Mouse (Mus musculus) thymus, postnatal 10 days (tissue): Measurements from ENCODE around the gene Tmprss7.

Source experiments
- DNase-seq, 2 experiments: peaks; one replicate each; pipeline ENCODE4 v3.0.0; 2021; ENCODE audit warnings: low spot score in 2 of 2

The Tmprss7 gene

DNA sequence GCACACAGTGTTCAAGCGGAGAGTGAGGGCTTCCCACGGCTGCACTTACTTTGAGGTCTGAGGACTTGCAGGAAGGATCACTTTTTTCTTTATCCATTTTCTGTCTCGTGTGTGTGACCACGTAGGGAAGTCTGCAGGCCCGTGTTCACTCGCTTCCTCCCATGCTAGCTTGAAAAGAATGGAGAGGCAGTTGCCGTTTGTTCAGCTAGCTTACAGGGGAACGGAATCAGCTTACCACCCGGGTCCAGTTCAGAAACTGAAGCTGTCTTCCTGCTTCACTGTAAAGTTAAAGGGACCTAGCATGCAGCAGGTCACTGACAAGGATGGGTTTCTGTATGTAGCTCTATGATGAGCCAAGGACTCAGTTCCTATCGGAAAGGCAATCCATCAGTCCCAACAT, at the start of gene Tmprss7:
TSS of gene Tmprss7 (minus strand) at position 101 of the 400 bp plus-strand sequence.
- DNase-seq: no peak

DNA sequence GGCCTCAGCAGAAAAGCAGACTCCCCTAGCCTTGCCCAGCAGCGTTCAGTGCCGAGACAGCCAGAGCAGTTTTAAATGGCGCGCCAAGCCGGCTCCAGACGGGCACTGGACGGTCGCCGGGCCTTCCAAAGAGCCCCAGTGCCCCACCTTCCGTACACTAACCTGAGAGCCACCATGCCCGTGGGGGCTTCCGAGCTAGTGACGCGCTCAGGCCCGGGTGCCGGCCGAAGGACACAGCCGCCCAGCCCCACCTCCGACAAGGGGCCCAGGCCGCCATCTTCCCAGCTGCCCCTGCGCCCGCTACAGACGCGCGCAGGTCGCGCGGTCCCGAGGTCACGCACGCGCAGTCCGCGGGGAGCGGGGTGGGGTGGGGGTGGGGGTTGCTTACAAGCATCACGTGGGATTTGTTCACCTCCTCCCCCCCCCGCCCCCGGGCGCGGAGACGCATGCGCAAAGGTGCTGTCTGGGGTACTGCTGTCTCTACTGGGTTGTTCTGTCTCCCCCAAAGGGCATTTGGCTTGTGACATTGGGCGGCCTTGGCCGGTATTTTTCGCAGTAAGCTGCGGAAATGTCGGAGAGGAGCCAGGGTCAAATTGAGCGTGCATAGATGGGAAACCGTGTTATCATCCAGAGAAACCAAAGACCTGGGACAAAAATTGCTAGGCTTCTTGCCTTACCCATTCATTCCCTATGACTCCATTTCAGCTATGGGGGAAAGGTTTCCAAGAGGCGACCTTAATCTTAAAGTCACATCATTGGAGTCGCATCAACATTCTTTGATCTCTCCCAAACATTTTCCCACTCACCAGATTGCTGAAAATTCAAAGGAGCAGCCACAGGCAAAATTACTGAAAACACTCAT, 49.4 kb upstream of the Tmprss7 start, which contains the start of gene Abhd10:
TSS of gene Abhd10 (minus strand) at position 341 of the 862 bp plus-strand sequence.
- DNase-seq: peak; percentile 96 to 97

DNA sequence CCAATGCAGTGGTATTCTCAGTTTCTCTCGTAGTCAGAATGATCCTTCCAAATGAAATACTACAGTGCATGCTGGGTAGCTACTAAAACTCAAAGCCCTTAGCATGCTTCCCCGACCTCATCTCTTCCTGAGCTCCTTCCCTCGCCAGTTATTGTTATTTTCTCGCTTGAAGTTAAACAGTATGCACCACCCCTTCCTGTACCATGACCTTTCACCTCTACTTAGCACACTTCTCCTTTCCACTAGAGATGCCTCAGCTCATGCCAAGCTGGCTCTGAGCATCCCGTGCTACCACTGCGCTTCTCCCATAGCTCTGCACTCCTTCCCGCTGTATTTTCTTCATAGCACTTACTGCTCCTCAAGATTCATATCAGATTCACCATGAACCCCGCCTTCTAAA, 44.4 kb upstream of the Tmprss7 start:
- DNase-seq: no peak

DNA sequence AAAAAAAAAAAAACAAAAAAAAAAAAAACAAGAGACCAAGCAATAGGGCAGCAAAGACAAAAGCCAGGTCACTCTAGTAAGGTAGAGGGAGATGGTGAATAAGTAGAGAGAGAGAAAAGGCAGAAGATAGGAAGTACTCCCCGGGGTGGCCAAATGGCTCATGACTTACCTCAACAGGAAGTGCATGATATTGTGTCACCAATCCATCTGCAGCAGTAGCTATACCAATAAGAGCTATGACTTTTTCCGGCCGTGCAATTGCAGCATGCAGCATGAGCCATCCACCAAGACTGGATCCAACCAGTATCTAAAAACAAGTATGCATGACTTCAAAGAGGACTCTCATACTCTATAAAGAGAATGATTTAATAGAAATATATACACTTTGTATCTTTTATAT, 43.3 kb upstream of the Tmprss7 start:
- DNase-seq: no peak

DNA sequence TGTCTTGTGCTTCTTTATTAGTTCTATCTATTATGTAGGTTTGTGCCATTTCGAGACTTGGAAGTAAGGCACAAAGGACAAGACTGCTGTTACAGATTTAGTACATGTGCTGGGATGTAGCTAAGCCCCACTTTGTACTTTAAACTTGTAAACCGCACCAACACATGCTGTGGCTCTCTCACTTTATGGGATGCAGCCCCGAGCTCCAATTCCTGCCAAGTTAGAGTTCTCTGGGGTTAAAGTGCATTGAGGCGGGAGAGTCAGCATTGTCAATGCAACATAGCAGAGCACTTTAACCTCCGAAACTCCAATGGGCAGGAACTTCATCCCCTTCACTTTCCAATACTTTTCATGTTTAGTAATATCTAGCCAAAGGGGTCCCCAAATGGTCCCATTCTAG, 35.7 kb upstream of the Tmprss7 start:
- no peak for DNase-seq

DNA sequence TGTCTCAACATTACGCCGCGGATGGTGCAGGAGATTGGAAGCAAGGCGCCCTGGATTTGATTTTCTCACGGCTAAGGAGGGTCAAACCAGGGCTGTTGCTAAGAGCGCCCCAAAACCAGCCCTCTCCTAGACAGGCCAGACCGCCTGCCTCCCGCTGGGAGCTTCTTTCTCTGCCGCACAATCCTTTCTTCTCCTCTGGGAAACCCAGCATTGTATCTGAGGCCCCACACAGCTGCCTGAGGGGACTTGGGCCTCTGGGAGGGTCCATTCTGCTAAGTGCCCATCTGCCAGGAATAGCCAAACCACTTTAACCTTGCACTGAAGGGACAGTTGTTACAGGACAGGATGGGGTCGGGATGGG, 31.3 kb upstream of the Tmprss7 start:
- no peak for DNase-seq

DNA sequence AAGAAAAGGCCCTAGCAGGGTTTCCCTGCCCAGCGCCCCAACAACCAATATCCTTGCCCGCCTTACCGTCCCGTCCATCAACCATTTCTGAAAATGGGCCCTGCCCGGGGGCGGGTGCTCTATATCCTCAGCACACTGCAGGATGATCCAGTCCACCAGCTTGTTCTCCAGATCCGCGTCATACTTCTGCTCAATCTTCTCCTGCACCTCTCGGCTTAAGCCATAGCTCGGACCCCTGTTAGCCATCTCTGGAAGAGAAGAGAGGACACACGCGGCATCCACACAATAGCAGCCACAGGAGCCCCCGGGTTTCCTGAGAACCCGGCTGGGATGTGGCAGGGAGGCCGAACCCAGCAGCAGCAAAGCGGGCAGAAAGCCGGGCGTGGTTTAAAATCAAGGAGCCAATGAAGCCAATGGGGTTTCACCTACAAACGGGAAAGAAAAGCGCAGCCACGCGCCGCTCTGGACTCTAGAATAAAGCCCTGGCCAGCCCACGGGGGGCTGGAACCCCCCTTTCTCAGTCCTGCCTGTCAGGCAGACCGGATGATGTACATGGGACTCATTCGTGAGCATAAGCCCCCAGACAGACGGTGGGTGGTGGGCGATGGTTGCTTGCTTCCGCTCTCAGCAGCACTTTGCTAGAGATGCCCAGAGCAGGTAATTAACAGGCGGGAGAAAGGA, 30.7 kb upstream of the Tmprss7 start, which contains the start of gene Tagln3:
TSS of gene Tagln3 (minus strand) at position 548 of the 681 bp plus-strand sequence.
- DNase-seq: no peak

DNA sequence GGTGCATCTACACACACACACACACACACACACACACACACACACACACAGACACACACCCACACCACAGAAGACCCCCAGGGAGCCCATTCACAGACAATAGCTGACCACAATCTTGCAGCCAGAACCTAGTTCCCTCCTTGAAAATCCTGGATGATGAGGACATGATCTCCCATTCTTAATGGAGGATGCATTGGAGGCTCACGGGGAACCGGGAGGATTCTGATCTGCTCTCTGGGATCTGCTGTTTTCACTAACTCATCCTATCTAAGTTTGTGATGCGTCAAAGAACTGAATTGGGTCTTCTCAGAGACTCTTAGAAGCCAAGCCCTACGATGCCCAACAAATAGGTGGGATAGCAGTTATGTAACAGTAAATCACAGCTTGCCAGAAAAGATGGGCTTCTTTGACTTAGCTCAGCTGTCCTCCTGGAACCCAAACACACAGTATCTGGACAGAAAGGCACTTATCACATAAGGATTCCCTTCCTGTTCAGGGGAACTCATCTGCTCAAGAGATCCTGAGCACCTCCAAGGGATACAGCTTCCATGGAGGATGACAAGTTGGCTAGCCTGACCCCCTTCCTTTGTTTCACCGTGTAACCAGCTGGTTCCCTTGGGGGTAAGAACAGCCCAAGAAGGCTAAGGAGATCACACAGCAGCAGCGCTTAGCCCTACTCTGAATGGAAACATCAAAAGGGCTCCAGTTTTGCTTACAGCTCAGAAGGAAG, 29.9 kb upstream of the Tmprss7 start:
- DNase-seq: no peak

DNA sequence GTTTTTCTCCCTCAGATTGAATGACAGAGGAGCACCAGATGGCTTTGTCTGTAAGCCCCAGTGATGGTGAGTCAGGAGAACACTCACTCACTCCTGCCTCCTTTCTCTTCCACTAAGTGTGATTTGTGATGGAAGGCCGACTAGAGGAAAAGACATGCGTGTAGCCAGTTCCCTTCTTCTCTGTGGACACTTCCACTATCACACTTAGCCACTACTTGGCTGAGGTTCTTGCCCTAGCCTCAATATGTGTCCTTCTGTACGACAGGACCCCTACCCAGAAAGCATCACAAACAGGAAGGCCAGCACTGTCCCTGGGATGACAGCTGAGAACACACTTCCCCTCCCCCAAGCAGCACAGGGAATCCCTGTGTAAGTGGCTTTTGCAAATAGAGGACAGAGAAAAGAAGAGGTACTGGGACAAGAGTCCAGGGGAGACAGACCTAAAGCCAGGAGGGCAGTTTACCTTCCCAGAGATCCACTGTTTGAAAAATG, 29.0 kb upstream of the Tmprss7 start:
- no peak for DNase-seq

DNA sequence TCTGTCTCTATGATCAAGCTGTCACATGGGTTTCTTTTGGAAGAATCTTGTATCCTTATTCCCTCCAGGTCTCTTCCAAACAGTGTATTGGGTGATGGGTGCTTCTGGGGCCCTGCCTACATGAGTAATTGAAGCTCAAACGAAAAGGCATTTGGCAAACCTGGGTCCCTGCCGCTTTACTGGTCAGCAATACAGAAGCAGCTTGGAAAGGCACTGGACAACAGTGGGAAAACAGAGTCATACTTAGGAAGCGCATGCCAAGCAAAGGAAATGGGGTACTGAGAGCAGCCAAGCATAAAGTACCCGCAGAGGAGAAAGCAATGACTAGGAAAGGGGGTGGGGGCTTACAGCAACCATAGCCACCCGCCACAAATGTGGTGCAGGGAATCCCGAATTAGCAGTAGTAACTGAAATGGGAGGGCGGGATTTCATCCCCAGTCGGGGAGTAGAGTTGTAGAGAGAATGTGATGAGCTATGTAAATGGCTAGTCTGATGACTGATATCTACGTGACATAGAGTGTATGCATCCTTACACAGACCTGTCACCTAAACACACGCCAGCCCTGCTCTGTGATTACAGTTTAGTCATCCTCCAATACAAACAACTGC, 26.7 kb upstream of the Tmprss7 start:
- no peak for DNase-seq

DNA sequence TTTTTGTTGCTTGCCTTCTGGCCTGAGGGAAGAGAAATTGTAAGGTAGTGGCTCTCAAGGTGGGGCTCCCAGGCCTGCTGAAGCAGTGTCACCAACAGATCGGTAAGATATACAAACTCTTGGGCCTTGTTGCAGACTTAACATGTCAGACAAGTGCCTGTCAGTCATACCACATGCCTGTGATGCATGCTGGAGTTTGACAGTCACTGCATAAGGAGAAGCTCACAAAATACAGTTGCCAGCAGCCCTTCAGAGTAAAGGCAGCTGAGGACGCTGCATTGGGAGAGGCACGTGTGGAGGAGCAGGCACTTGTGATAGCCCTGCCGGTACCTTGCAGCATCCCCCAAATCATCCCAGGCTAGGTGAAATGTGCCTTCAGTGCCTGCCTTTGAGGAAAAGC, 24.8 kb upstream of the Tmprss7 start:
- no peak for DNase-seq

DNA sequence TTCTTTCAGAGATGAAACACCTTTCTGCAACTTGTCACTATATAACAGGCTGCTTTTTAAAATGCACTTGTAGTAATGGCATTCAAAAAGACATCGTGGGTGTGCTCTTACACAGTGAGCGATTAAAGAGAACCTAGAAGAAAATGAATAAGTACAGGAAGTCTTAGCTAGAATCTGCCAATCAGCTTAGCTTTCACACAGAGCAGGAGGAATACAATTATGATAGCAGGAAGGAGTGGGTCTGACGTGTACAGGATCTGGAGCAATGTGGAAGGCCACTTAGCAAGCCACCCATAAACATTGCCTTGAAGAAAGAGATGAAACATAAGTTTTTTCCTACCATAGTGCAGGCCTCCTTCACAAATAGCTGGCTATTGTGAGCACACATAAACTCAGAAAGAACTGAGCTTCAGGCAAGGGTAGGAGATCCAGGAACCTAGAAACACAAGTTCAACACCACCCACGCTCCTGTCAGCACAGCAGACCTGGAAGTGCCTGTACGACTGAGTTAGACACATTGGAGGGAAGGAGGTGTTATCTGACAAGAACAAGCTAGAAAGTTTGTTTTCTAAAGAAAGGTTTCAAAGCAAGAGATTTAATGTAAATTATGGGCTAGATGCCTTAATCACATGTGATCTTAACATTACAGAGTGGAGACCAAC, 21.2 kb upstream of the Tmprss7 start:
- no peak for DNase-seq

DNA sequence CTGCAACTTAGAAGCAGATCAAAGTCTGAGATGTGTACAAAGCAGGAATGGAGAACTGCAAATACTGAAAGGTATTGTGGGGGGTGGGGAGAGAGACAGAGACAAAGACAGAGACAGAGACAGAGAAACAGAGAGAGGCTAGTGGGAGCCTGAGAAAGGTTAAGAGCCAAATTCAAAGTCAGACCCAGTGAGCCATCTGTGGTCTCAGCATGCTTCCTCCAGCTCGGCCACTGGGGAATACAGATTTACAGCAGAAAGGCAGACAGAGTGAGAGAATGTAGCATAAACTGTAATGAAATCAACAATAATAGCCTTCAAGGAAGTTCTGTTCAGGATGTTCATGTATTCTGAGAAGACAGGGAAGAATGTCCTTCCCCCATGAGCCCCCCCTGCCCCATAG, 20.4 kb upstream of the Tmprss7 start:
- DNase-seq: no peak

DNA sequence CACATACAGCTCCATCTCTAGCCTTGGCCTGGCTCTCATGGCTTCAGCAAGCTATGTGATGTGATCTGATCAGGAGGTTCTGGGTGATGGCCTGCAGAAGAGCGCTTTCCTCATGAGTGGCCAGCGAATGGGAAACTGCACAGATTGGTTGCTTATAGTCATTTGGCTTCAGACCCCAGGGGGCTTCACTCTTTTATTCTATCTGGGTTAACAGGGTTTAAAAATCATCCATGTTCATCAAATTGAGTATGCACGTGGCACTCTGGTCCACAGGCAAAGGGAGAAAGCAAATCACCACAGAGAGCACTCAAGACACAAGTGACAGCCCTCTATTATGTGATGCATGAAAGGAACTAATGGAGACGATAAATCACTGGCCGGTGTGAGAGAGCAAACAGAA, 19.8 kb upstream of the Tmprss7 start:
- no peak for DNase-seq

DNA sequence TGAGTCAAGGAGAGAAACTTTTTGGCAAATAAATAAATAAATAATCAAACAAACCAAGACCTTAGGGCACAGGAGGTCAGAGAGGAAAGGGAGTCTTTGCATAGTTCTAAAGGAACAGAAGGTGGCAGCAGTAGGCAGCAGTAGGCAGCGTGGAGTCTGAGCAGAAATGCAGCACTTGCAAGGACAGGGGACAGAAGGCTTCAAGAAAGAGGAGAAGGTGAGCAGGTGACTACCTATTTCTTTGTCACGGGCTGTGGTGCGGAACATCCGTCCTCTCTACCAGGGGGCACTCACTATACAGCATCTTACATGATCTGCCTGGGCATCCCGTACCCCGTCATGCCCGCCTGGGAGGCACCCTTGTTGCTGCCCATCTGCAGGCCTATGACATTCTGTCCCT, 17.8 kb upstream of the Tmprss7 start:
- no peak for DNase-seq

DNA sequence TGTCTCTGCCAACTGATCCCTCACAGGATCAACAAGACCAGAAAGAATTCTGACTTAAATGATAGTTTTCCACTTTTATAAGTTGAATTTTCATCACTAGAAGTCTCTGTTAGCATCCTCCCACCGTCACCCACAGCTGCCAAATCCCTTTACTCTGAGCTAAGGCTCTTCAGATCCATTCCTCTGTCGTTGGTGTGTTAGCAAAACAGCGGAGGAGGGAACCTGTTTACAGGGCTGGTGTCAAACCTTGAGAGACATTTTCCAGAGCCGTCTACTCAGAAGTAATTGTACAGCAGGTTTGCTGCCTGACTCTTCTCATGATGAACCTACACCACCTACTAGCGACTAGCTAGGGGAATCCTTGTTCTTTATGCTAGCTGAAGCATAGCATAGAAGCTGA, 5.8 kb upstream of the Tmprss7 start:
- no peak for DNase-seq

DNA sequence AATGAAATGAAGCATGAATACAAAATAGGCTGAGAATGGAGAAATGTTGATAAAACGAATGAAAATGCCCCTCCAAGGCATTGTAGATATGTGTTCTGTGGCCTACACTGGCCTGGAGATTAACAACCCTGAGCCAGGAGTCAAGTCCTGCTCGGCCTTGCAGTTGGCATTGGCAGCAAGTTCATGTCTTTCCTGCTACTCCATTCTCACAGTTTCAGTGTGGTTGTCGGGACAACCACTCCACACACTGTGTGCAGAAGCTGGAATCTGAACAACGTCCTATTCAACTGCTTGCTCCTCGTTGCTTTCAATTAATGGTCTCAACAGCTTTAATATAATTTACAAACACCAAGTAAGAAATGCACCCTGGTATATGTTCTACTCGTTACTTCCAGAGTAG, 4.5 kb upstream of the Tmprss7 start:
- DNase-seq: no peak

DNA sequence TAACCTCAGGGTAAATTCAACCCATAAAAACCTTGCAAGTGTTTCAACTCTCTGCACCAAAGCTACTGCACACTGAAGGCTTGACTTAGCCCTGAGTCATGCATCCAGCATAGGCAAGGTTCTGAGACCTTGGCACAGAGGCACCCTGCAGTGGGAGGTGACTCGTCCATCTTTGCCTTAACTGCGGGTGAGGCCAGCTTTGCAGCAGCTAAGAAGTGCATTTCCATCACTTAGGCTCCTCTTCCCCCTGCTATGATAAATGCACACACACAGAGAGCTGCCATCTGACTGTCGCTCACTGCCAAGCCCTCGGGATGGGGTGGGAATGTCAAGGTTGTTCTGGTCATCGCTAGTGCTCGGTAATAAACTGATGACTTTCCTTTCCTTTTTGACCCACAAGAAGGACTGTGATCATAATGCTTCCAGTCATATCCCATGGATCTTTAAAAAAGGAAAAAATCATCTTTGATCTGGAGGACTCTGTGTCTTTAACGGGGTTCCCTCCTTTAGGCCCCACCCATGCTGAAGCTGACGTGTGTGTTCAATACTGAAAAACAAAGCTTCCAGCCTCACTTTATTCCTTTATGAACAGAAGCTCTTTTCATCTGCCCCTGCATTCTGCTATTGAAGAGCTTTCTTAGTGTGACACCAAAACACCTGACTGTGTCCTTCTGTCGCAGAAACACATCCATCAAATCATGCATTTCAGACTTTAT, 2.1 kb upstream of the Tmprss7 start:
- no peak for DNase-seq

DNA sequence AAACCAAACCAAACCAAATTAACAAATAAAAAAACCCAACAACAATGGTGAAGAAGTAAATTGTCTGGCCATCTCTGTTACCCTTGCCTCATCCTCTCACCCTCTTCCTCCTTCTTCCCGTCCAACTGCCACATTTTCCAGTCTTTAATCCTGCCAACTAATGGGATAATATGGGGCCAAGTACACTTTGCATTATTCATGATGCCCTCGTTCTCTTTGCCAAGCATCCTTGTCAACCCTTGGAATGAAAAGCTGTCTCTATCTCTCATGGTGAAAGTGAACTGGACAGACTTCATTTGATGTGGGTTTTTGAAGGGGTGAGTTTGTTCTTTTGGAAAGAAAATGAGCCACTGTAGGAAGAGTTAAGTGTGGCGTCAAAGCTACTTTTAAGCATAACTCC, 607 bp downstream of the Tmprss7 start:
- DNase-seq: no peak

DNA sequence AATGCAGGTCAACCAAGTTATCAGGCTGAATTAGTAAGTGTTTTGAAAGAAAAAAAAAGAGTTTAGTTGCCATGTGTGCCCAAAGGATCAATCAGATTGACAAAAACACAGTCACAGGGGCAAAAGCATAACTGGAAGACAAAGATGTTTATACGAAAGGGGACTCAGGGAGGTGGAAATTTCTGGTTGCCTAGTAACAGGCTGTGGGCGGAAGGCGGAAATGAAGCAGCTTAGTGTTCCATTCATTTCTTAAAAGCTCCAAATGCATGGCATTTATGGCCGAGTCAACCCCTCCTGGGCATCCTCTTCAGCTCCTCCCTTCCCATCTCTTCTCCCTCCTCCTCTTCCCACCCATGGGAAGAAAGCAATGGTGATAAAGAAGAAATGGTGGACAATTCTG, 3.3 kb downstream of the Tmprss7 start:
- DNase-seq: no peak

DNA sequence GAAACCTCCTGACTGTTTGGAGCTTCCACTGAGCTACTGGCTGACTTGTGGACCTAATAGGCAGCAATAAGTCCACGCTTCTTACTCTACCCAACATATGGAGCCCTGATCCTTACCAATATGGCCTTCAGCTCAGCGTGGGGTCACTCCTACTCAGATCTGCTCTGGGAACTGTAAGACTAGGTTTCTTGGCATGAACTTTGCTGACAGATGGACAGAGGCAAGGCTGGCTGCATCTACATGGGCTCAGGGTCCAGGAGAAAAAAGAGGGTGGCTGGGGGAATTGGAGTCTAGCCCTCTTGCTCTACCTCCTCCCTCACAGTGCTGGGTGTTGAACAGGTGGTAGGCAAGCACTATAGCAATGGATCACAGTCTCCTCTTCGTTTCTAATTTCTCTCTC, 6.6 kb downstream of the Tmprss7 start:
- DNase-seq: no peak
